Mouse (Mus musculus): ENCODE measurements at regions not wholly inside any gene's neighbourhood (a gene's known extent, or its start where the extent isn't known, plus 50 kb on each side); places are given as distances from the start of the nearest gene placed in this dataset.
A peak's percentile ranks its signal among the peaks of the same experiment; 100 is the strongest.

- H3K79me3 ChIP-seq (ENCODE audit: low read depth): no peaks in the 10 kb centered on the region
- no peak overlapping the region for H3K4me3 ChIP-seq (ENCODE audit: insufficient read depth, poor library complexity, severe bottlenecking)
- TF ChIP-seq MYOG (IDR thresholded peaks at IDR 0.05; ENCODE audit: control insufficient read depth, extremely low read depth, insufficient read length): no peak
- peak; percentile 77 for TF ChIP-seq MYOD1 (IDR thresholded peaks at IDR 0.05; ENCODE audit: control insufficient read depth, insufficient read length, low read depth)
- no peaks in the 10 kb centered on the region for H3K79me2 ChIP-seq (ENCODE audit: control insufficient read depth, insufficient read depth)
- no peak overlapping the region for H3ac ChIP-seq (ENCODE audit: control insufficient read depth, insufficient read length, low read depth)
- no peaks in the 10 kb centered on the region for H3K27me3 ChIP-seq (ENCODE audit: control insufficient read depth, insufficient read depth, insufficient read length)
- H3K36me3 ChIP-seq (ENCODE audit: control insufficient read depth, insufficient read depth): no peaks in the 10 kb centered on the region
Measured at GRCm38 (mm10) chr13:44501777-44502321, 227.4 kb upstream of the Jarid2 start.

- no peaks in the 10 kb centered on the region for H3K36me3 ChIP-seq (ENCODE audit: control insufficient read depth, insufficient read depth)
- no peaks in the 10 kb centered on the region for H3K79me2 ChIP-seq (ENCODE audit: control insufficient read depth, insufficient read depth)
- no peak overlapping the region for H3K4me3 ChIP-seq (ENCODE audit: insufficient read depth, poor library complexity, severe bottlenecking)
- H3K27me3 ChIP-seq (ENCODE audit: control insufficient read depth, insufficient read depth, insufficient read length): no peaks in the 10 kb centered on the region
- H3ac ChIP-seq (ENCODE audit: control insufficient read depth, insufficient read length, low read depth): no peak overlapping the region
- TF ChIP-seq MYOG (IDR thresholded peaks at IDR 0.05; ENCODE audit: control insufficient read depth, extremely low read depth, insufficient read length): no peak
- TF ChIP-seq MAX (IDR thresholded peaks at IDR 0.05): no peak
- no peak for TF ChIP-seq MYOD1 (IDR thresholded peaks at IDR 0.05; ENCODE audit: control insufficient read depth, insufficient read length, low read depth)
- no peak for TF ChIP-seq FOSL1 (IDR thresholded peaks at IDR 0.05; ENCODE audit: insufficient read depth, low read length, poor library complexity, severe bottlenecking)
- no peak for TF ChIP-seq CEBPB (IDR thresholded peaks at IDR 0.05; ENCODE audit: low read depth)
- no peak for TF ChIP-seq USF1 (IDR thresholded peaks at IDR 0.05; ENCODE audit: low read depth)
- no peak for TF ChIP-seq CTCF (IDR thresholded peaks at IDR 0.05; ENCODE audit: control insufficient read depth, insufficient read depth, insufficient read length)
- no peaks in the 10 kb centered on the region for H3K79me3 ChIP-seq (ENCODE audit: low read depth)
Measured at GRCm38 (mm10) chr13:44502612-44503256, 226.5 kb upstream of the Jarid2 start.

- H3K4me3 ChIP-seq (ENCODE audit: insufficient read depth, poor library complexity, severe bottlenecking): no peak overlapping the region
- no peaks in the 10 kb centered on the region for H3K79me3 ChIP-seq (ENCODE audit: low read depth)
- TF ChIP-seq USF1 (IDR thresholded peaks at IDR 0.05; ENCODE audit: low read depth) (no peak), FOSL1 (IDR thresholded peaks at IDR 0.05; ENCODE audit: insufficient read depth, low read length, poor library complexity, severe bottlenecking) (no peak), MAX (IDR thresholded peaks at IDR 0.05) (no peak), MYOG (IDR thresholded peaks at IDR 0.05; ENCODE audit: control insufficient read depth, extremely low read depth, insufficient read length) (no peak), CTCF (IDR thresholded peaks at IDR 0.05; ENCODE audit: control insufficient read depth, insufficient read depth, insufficient read length) (no peak), CEBPB (IDR thresholded peaks at IDR 0.05; ENCODE audit: low read depth) (no peak), MYOD1 (IDR thresholded peaks at IDR 0.05; ENCODE audit: control insufficient read depth, insufficient read length, low read depth) (no peak)
- H3K79me2 ChIP-seq (ENCODE audit: control insufficient read depth, insufficient read depth): no peaks in the 10 kb centered on the region
- H3K36me3 ChIP-seq (ENCODE audit: control insufficient read depth, insufficient read depth): no peaks in the 10 kb centered on the region
- no peaks in the 10 kb centered on the region for H3K27me3 ChIP-seq (ENCODE audit: control insufficient read depth, insufficient read depth, insufficient read length)
- H3ac ChIP-seq (ENCODE audit: control insufficient read depth, insufficient read length, low read depth): no peak overlapping the region
Measured at GRCm38 (mm10) chr13:44503257-44503950, 225.9 kb upstream of the Jarid2 start.

- no peaks in the 10 kb centered on the region for H3K36me3 ChIP-seq (ENCODE audit: control insufficient read depth, insufficient read depth)
- H3K4me3 ChIP-seq (ENCODE audit: insufficient read depth, poor library complexity, severe bottlenecking): no peak overlapping the region
- no peaks in the 10 kb centered on the region for H3K27me3 ChIP-seq (ENCODE audit: control insufficient read depth, insufficient read depth, insufficient read length)
- H3ac ChIP-seq (ENCODE audit: control insufficient read depth, insufficient read length, low read depth): no peak overlapping the region
- H3K79me2 ChIP-seq (ENCODE audit: control insufficient read depth, insufficient read depth): no peaks in the 10 kb centered on the region
- TF ChIP-seq CTCF (IDR thresholded peaks at IDR 0.05; ENCODE audit: control insufficient read depth, insufficient read depth, insufficient read length) (no peak), CEBPB (IDR thresholded peaks at IDR 0.05; ENCODE audit: low read depth) (no peak), MYOD1 (IDR thresholded peaks at IDR 0.05; ENCODE audit: control insufficient read depth, insufficient read length, low read depth) (no peak), USF1 (IDR thresholded peaks at IDR 0.05; ENCODE audit: low read depth) (no peak), FOSL1 (IDR thresholded peaks at IDR 0.05; ENCODE audit: insufficient read depth, low read length, poor library complexity, severe bottlenecking) (no peak), MYOG (IDR thresholded peaks at IDR 0.05; ENCODE audit: control insufficient read depth, extremely low read depth, insufficient read length) (no peak), MAX (IDR thresholded peaks at IDR 0.05) (no peak)
- no peaks in the 10 kb centered on the region for H3K79me3 ChIP-seq (ENCODE audit: low read depth)
Measured at GRCm38 (mm10) chr13:44504455-44504854, 224.8 kb upstream of the Jarid2 start.

- H3K36me3 ChIP-seq (ENCODE audit: control insufficient read depth, insufficient read depth): no peaks in the 10 kb centered on the region
- H3ac ChIP-seq (ENCODE audit: control insufficient read depth, insufficient read length, low read depth): no peak overlapping the region
- H3K79me2 ChIP-seq (ENCODE audit: control insufficient read depth, insufficient read depth): no peaks in the 10 kb centered on the region
- H3K79me3 ChIP-seq (ENCODE audit: low read depth): no peaks in the 10 kb centered on the region
- no peak for TF ChIP-seq MYOD1 (IDR thresholded peaks at IDR 0.05; ENCODE audit: control insufficient read depth, insufficient read length, low read depth)
- no peak for TF ChIP-seq MYOG (IDR thresholded peaks at IDR 0.05; ENCODE audit: control insufficient read depth, extremely low read depth, insufficient read length)
- no peak for TF ChIP-seq CEBPB (IDR thresholded peaks at IDR 0.05; ENCODE audit: low read depth)
- TF ChIP-seq USF1 (IDR thresholded peaks at IDR 0.05; ENCODE audit: low read depth): no peak
- no peak for TF ChIP-seq FOSL1 (IDR thresholded peaks at IDR 0.05; ENCODE audit: insufficient read depth, low read length, poor library complexity, severe bottlenecking)
- no peak for TF ChIP-seq CTCF (IDR thresholded peaks at IDR 0.05; ENCODE audit: control insufficient read depth, insufficient read depth, insufficient read length)
- no peak for TF ChIP-seq MAX (IDR thresholded peaks at IDR 0.05)
- H3K27me3 ChIP-seq (ENCODE audit: control insufficient read depth, insufficient read depth, insufficient read length): no peaks in the 10 kb centered on the region
- no peak overlapping the region for H3K4me3 ChIP-seq (ENCODE audit: insufficient read depth, poor library complexity, severe bottlenecking)
Measured at GRCm38 (mm10) chr13:44506975-44507374, 222.3 kb upstream of the Jarid2 start.

Measured in C2C12 (cell line).